Mouse (Mus musculus) MEL (cell line): Measurements from ENCODE around the gene Bcas3.

Experiments used
- CTCF ChIP-seq, 3 experiments: IDR thresholded peaks in 2 of 3; conservative IDR thresholded peaks in 1 of 3; 2 replicates each; pipeline ENCODE4 v1.5.1; 2011 to 2012; ENCODE audit warnings: low read length in 3 of 3, low read depth in 2 of 3, mild to moderate bottlenecking in 2 of 3, improper control_type of control experiment in 1 of 3, inconsistent platforms in 1 of 3, mixed read lengths in 1 of 3, moderate library complexity in 1 of 3; ENCODE audit not compliant: control insufficient read depth in 1 of 3, insufficient read depth in 1 of 3, poor library complexity in 1 of 3, severe bottlenecking in 1 of 3
- EP300 ChIP-seq, 2 experiments: IDR thresholded peaks; 2 replicates each; pipeline ENCODE4 v1.6.1; 2011; ENCODE audit warnings: improper control_type of control experiment in 2 of 2, low read length in 2 of 2, low read depth in 1 of 2, mild to moderate bottlenecking in 1 of 2
- HCFC1 ChIP-seq: IDR thresholded peaks from 2 replicates; pipeline ENCODE4 v1.6.1; 2012; ENCODE audit warnings: low read depth, mild to moderate bottlenecking, inconsistent platforms, low read length, improper control_type of control experiment, moderate library complexity
- JUND ChIP-seq: IDR thresholded peaks from 2 replicates; pipeline ENCODE4 v1.6.1; 2011; ENCODE audit warnings: low read depth, mild to moderate bottlenecking, improper control_type of control experiment, low read length
- POLR2AphosphoS5 ChIP-seq: IDR thresholded peaks from 2 replicates; pipeline ENCODE4 v1.6.1; 2012; ENCODE audit warnings: low read depth, borderline replicate concordance, mild to moderate bottlenecking, inconsistent platforms, low read length, moderate library complexity, mixed read lengths
- USF1 ChIP-seq: IDR thresholded peaks from 2 replicates; pipeline ENCODE4 v1.6.1; 2014; ENCODE audit warnings: low read depth, mild to moderate bottlenecking, inconsistent platforms, low read length, improper control_type of control experiment, moderate library complexity
- ZC3H11A ChIP-seq: IDR thresholded peaks from 2 replicates; pipeline ENCODE4 v1.6.1; 2012; ENCODE audit warnings: low read depth, mild to moderate bottlenecking, inconsistent platforms, low read length, improper control_type of control experiment

DNA sequence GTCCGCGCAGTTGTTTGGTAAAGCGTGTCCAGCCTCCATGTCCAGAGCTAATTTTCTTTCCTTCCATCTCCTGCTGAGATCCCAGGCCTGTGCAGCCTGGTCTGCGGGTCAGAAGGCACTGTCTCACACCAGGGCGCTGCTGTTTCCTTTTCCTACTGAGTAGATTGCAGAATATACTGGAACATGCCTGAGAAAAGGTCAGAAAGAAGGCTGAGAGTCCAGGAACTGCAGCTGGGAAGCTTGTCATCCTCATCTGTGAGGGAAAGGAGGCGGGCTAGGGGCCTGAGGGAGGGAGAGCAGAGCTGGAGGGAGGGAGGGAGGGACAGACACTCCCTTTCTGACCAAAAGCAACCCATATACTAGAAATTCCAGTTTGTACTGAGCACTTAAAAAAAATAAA is 170.7 kb downstream of the Bcas3 start:
- TF ChIP-seq JUND: no peak
- TF ChIP-seq CTCF (IDR thresholded peaks at IDR 0.05 in 2 of 3, conservative IDR thresholded peaks at IDR 0.05 in 1 of 3; ENCODE audit: control insufficient read depth in 1 of 3, insufficient read depth in 1 of 3, low read depth in 2 of 3, low read length in 3 of 3, poor library complexity in 1 of 3, severe bottlenecking in 1 of 3): no peak
- TF ChIP-seq HCFC1: no peak
- no peak for TF ChIP-seq POLR2AphosphoS5
- TF ChIP-seq ZC3H11A: no peak
- no peak for TF ChIP-seq EP300 (IDR thresholded peaks at IDR 0.05; ENCODE audit: low read depth in 1 of 2, low read length in 2 of 2)
- TF ChIP-seq USF1: no peak
